Mouse (Mus musculus): ENCODE data around the gene Ankfy1. TPM values are rescaled to one million over a fixed set of nuclear protein-coding genes. Genes with fewer than 3 reads are reported as not detected.

The Ankfy1 gene
- polyA plus RNA-seq, 1 experiment from 2014 or later: 7.9 TPM

DNA sequence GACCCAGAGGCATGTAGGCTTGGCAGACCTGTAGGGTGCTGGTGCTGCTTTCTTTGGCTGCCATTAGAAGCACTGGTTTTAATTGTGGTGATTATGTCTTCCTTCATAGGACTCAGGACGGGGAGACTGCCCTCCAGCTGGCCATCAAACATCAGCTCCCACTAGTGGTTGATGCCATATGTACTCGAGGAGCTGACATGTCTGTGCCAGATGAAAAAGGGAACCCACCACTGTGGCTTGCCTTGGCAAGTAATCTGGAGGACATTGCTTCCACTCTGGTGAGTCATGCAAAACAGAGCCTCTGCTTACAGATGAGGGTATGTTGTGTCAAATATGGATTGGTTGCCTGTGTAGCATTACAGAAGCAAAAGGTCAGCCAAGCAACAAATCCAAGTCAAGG, 62.1 kb downstream of the Ankfy1 start:
- H3K27ac ChIP-seq (ENCODE audit: low read length): no peak overlapping the region
- no peak overlapping the region for H3K9ac ChIP-seq (replicated peaks; ENCODE audit: low read depth)
- no peak overlapping the region for H3K4me2 ChIP-seq (replicated peaks; ENCODE audit: low read depth, low read length)
- no peaks in the 10 kb centered on the region for H3K27me3 ChIP-seq (replicated peaks; ENCODE audit: insufficient read depth, low read length)
- WGBS: 30% methylated on average over 2 of the region's 2 CpGs
- H3K4me3 ChIP-seq (ENCODE audit: low read depth, low read length): no peak overlapping the region
- DNase-seq (ENCODE audit: low spot score) (peak; percentile 43), ATAC-seq (peak; percentile 62)
- H3K36me3 ChIP-seq (ENCODE audit: insufficient read depth, low read length): peaks cover 62% of the 10 kb centered on the region
- no peaks in the 10 kb centered on the region for H3K9me3 ChIP-seq (ENCODE audit: low read length)
- TF ChIP-seq CTCF (IDR thresholded peaks at IDR 0.05): peak; percentile 51
- TF ChIP-seq EP300 (IDR thresholded peaks at IDR 0.05): no peak
- no peaks in the 10 kb centered on the region for H3K4me1 ChIP-seq (ENCODE audit: insufficient read depth, low read depth, low read length)

DNA sequence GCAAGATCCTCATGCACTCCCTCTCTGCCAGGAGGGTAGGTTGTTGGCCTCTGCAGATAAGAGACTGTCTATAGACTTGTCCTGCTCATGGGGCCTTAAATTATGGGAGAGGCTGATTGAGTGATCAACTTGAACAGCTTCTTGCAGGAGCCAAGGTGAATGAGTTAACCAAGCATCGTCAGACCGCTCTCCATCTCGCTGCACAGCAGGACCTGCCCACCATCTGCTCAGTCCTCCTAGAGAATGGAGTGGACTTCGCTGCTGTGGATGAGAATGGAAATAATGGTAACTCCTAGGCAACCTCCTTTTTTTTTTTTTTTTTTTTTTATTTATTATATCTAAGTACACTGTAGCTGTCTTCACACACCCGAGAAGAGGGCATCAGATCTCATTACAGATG, 68.5 kb downstream of the Ankfy1 start:
- no peak overlapping the region for H3K9ac ChIP-seq (replicated peaks; ENCODE audit: low read depth)
- no peaks in the 10 kb centered on the region for H3K9me3 ChIP-seq (ENCODE audit: low read length)
- H3K27ac ChIP-seq (ENCODE audit: low read length): no peak overlapping the region
- no peak overlapping the region for H3K4me3 ChIP-seq (ENCODE audit: low read depth, low read length)
- TF ChIP-seq CTCF (IDR thresholded peaks at IDR 0.05) (no peak), EP300 (IDR thresholded peaks at IDR 0.05) (no peak)
- ATAC-seq: no peak
- H3K4me1 ChIP-seq (ENCODE audit: insufficient read depth, low read depth, low read length): no peaks in the 10 kb centered on the region
- no peak for DNase-seq (ENCODE audit: low spot score)
- H3K36me3 ChIP-seq (ENCODE audit: insufficient read depth, low read length): peaks cover 77% of the 10 kb centered on the region
- H3K4me2 ChIP-seq (replicated peaks; ENCODE audit: low read depth, low read length): no peak overlapping the region
- no peaks in the 10 kb centered on the region for H3K27me3 ChIP-seq (replicated peaks; ENCODE audit: insufficient read depth, low read length)
- WGBS: 85% methylated on average over 5 of the region's 5 CpGs

DNA sequence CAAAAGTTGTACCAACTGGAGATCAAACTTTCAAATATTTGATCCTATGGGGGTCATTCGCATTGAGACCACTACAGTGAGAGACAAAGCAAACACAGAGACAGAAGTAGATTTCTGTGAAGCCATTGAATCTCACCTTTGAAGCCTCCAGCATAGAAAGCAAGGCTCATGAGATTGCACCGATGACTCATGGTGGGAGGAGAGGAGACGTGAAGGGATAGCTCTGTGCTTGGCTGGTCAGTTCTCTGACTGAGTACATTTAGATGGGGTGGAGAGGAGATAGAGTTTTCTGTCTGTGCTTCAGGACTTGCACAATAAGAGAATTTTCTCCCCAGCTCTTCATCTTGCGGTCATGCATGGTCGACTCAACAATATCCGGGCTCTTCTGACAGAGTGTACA, 69.8 kb downstream of the Ankfy1 start:
- TF ChIP-seq CTCF (IDR thresholded peaks at IDR 0.05) (no peak), EP300 (IDR thresholded peaks at IDR 0.05) (no peak)
- Histone ChIP-seq H3K9ac (replicated peaks; ENCODE audit: low read depth) (no peak overlapping the region), H3K9me3 (ENCODE audit: low read length) (no peaks in the 10 kb centered on the region), H3K27me3 (replicated peaks; ENCODE audit: insufficient read depth, low read length) (no peaks in the 10 kb centered on the region), H3K4me3 (ENCODE audit: low read depth, low read length) (no peak overlapping the region), H3K4me1 (ENCODE audit: insufficient read depth, low read depth, low read length) (no peaks in the 10 kb centered on the region), H3K27ac (ENCODE audit: low read length) (no peak overlapping the region), H3K4me2 (replicated peaks; ENCODE audit: low read depth, low read length) (no peak overlapping the region), H3K36me3 (ENCODE audit: insufficient read depth, low read length) (peaks cover 75% of the 10 kb centered on the region)
- no peak for ATAC-seq
- DNase-seq (ENCODE audit: low spot score): no peak
- 91% methylated on average over 6 of the region's 6 CpGs for WGBS

DNA sequence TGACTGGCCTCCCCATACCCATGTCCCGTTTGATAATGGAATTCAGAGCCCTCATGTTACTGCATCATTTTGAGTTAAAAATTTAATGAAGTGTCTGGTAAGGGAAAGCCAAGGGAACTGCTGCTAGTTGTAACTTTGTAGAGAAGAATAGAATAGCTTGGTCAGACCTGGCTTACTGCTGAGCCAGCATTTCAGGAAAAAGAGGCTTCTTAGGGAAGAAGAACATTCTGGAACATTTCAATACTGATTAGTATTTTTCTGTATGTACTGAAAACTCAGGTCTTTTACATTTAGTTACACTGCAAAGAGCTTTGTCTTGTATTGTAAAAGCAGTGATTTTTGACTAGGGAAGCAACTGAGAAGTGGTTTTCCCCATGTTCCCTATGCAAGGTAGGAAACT, 71.0 kb downstream of the Ankfy1 start:
- no peaks in the 10 kb centered on the region for H3K9me3 ChIP-seq (ENCODE audit: low read length)
- ATAC-seq (no peak), DNase-seq (ENCODE audit: low spot score) (no peak)
- no peaks in the 10 kb centered on the region for H3K27me3 ChIP-seq (replicated peaks; ENCODE audit: insufficient read depth, low read length)
- no peak overlapping the region for H3K9ac ChIP-seq (replicated peaks; ENCODE audit: low read depth)
- no peaks in the 10 kb centered on the region for H3K4me1 ChIP-seq (ENCODE audit: insufficient read depth, low read depth, low read length)
- 79% methylated on average over 1 of the region's 1 CpGs for WGBS
- H3K4me2 ChIP-seq (replicated peaks; ENCODE audit: low read depth, low read length): no peak overlapping the region
- TF ChIP-seq CTCF (IDR thresholded peaks at IDR 0.05): no peak
- no peak for TF ChIP-seq EP300 (IDR thresholded peaks at IDR 0.05)
- H3K36me3 ChIP-seq (ENCODE audit: insufficient read depth, low read length): peaks cover 73% of the 10 kb centered on the region
- H3K27ac ChIP-seq (ENCODE audit: low read length): no peak overlapping the region
- H3K4me3 ChIP-seq (ENCODE audit: low read depth, low read length): no peak overlapping the region

DNA sequence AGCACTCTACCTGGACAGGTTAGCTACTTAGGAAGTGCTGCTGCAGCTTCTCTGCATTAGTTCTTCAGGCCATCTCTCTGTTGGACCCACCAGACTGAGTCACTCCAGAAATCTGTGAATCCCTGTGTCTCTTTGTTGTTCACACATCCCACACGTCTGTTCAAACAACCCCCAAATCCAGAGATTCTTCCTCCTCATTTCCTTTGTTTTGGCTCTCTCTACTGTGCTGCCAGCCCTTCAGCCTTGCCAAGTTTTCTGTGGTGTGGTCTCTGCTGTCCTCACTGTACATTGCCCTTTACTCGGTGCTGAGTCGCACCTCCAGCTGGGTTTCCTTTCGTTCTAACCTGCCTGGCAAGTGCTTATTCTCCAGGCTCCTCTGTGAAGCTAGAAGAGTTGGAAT, 74.5 kb downstream of the Ankfy1 start:
- no peak overlapping the region for H3K4me3 ChIP-seq (ENCODE audit: low read depth, low read length)
- DNase-seq (ENCODE audit: low spot score): no peak
- no peaks in the 10 kb centered on the region for H3K4me1 ChIP-seq (ENCODE audit: insufficient read depth, low read depth, low read length)
- ATAC-seq: no peak
- H3K4me2 ChIP-seq (replicated peaks; ENCODE audit: low read depth, low read length): no peak overlapping the region
- H3K9ac ChIP-seq (replicated peaks; ENCODE audit: low read depth): no peak overlapping the region
- no peaks in the 10 kb centered on the region for H3K9me3 ChIP-seq (ENCODE audit: low read length)
- TF ChIP-seq EP300 (IDR thresholded peaks at IDR 0.05) (no peak), CTCF (IDR thresholded peaks at IDR 0.05) (no peak)
- 76% methylated on average over 4 of the region's 4 CpGs for WGBS
- no peaks in the 10 kb centered on the region for H3K27me3 ChIP-seq (replicated peaks; ENCODE audit: insufficient read depth, low read length)
- H3K27ac ChIP-seq (ENCODE audit: low read length): no peak overlapping the region
- peaks cover 51% of the 10 kb centered on the region for H3K36me3 ChIP-seq (ENCODE audit: insufficient read depth, low read length)

DNA sequence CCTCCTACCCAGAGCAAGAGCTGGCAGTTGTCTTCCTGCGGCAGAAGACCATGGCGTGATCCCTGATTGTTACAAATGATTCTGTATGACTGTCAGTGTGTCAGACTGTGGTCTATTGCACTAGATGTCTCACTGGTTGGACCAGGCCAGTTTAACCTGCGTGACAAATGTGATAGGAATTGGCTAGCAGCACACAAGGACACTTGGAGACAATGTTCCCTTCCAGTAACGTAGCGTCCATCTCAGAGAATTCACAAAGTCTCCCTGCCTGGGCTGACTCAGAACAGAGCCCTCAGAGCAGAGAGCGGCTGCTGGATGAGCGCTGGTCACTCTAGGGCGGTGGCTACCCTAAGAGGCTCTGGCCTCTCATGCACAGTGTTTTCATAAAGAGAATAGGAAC, 77.9 kb downstream of the Ankfy1 start:
- Histone ChIP-seq H3K9me3 (ENCODE audit: low read length) (no peaks in the 10 kb centered on the region), H3K4me1 (ENCODE audit: insufficient read depth, low read depth, low read length) (no peaks in the 10 kb centered on the region), H3K36me3 (ENCODE audit: insufficient read depth, low read length) (peaks cover 27% of the 10 kb centered on the region), H3K9ac (replicated peaks; ENCODE audit: low read depth) (no peak overlapping the region), H3K27me3 (replicated peaks; ENCODE audit: insufficient read depth, low read length) (no peaks in the 10 kb centered on the region), H3K4me2 (replicated peaks; ENCODE audit: low read depth, low read length) (no peak overlapping the region), H3K4me3 (ENCODE audit: low read depth, low read length) (no peak overlapping the region), H3K27ac (ENCODE audit: low read length) (no peak overlapping the region)
- ATAC-seq (no peak), DNase-seq (ENCODE audit: low spot score) (no peak)
- TF ChIP-seq EP300 (IDR thresholded peaks at IDR 0.05) (no peak), CTCF (IDR thresholded peaks at IDR 0.05) (no peak)
- WGBS: 79% methylated on average over 8 of the region's 8 CpGs

DNA sequence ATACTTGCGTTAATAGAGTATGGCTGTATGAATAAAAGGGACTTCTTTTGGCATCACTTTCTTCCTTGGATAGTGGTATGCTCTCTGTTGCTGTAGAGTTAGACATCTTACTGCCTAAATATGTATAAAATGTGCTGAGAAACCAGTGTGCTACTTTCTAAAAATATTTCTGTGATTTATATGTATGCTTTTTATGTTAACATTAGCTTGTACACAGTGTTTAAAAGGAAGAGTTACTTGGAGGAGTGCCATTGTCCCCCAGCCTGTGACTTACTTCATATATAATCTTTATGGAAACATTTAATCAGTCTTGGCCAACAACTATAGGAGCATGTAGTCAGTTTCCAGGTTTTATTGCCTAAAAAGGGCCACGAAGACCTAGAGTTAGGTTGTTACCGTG, 79.3 kb downstream of the Ankfy1 start:
- Histone ChIP-seq H3K36me3 (ENCODE audit: insufficient read depth, low read length) (peaks cover 16% of the 10 kb centered on the region), H3K27me3 (replicated peaks; ENCODE audit: insufficient read depth, low read length) (no peaks in the 10 kb centered on the region), H3K4me1 (ENCODE audit: insufficient read depth, low read depth, low read length) (no peaks in the 10 kb centered on the region), H3K9me3 (ENCODE audit: low read length) (no peaks in the 10 kb centered on the region), H3K4me2 (replicated peaks; ENCODE audit: low read depth, low read length) (no peak overlapping the region), H3K9ac (replicated peaks; ENCODE audit: low read depth) (no peak overlapping the region), H3K27ac (ENCODE audit: low read length) (no peak overlapping the region), H3K4me3 (ENCODE audit: low read depth, low read length) (no peak overlapping the region)
- no peak for DNase-seq (ENCODE audit: low spot score)
- no peak for TF ChIP-seq EP300 (IDR thresholded peaks at IDR 0.05)
- TF ChIP-seq CTCF (IDR thresholded peaks at IDR 0.05): no peak
- 68% methylated on average over 3 of the region's 3 CpGs for WGBS
- no peak for ATAC-seq
